Mouse (Mus musculus): Measurements from ENCODE around the gene 4933402N22Rik. TPM values are rescaled to one million over a fixed set of nuclear protein-coding genes. Genes with fewer than 3 reads are reported as not detected.

Gene 4933402N22Rik
- not detected in 2 replicates for polyA plus RNA-seq (2015; fragmentation: Nextera tagmentation; extraction: Ambion mirVana)

DNA sequence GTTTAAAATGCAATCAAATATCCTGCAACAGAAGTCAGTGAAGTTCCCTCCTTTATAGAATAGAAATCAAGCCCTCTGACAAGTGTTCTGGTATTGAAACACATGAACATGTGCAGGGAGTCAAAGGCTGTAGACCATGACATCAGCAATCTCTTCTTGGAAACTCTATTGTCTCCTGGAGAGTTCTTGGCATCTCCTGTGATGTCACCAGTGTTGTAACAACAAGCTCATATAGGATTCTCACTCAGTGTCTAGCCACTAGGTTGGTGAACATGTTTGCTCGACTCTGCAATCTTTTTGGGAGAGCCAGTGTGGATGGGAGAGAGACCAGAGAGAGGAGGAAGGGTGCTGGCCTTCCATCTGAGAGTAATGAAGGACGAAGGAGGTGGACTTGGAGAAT is at the start of gene 4933402N22Rik:
4933402N22Rik (plus strand) TSS at position 301 of the 400 bp plus-strand sequence.

Other genes starting within 250 kb of the 4933402N22Rik start
- gene Gm8922, start 236.1 kb upstream of the 4933402N22Rik start, polyA plus RNA-seq (2015; fragmentation: Nextera tagmentation; extraction: Ambion mirVana), result not detected in 2 replicates
- not detected in 2 replicates for gene Gm8926, start 147.5 kb upstream of the 4933402N22Rik start, polyA plus RNA-seq (2015; fragmentation: Nextera tagmentation; extraction: Ambion mirVana)
- not detected in 2 replicates for gene Gm6465, start 72.5 kb upstream of the 4933402N22Rik start, polyA plus RNA-seq (2015; fragmentation: Nextera tagmentation; extraction: Ambion mirVana)

All from neural tube, postnatal 0 days (tissue).